Mouse (Mus musculus): ENCODE data around the gene Parn.

Parn gene

GRCm38 (mm10) chr16:13628345-13628744, 39.6 kb downstream of the Parn start:
- in situ Hi-C loops (cut with MboI, MseI), result loop anchor here (5.0 kb wide), 1 partner anchor 511 kb away; no protein-coding TSS in a partner anchor

GRCm38 (mm10) chr16:13621745-13622507, 46.0 kb downstream of the Parn start:
- in situ Hi-C loops (cut with MboI, MseI), result no loop called here

DNA sequence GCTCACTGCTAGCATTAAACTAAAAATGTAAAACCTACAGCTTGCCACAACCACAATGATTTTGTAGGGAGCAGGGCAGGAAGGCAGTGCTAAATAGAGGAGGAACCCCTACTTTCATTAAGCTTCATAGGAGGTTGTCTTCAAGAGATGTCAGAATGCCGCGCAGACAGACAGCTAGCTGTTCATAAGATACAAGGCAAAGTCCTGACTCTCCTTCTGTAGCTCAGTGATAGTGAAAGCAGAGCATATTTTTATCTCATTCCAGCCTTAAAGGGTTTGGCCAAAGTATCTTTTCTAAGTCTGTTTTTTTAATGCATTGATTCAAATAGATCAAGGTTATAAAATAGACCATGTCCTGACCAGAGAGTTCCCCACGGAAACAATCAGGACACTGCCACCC, 47.8 kb downstream of the Parn start:
- in situ Hi-C loops (cut with MboI, MseI), result no loop called here

GRCm38 (mm10) chr16:13615276-13615675, 52.7 kb downstream of the Parn start:
- in situ Hi-C loops (cut with MboI, MseI), result no loop called here

DNA sequence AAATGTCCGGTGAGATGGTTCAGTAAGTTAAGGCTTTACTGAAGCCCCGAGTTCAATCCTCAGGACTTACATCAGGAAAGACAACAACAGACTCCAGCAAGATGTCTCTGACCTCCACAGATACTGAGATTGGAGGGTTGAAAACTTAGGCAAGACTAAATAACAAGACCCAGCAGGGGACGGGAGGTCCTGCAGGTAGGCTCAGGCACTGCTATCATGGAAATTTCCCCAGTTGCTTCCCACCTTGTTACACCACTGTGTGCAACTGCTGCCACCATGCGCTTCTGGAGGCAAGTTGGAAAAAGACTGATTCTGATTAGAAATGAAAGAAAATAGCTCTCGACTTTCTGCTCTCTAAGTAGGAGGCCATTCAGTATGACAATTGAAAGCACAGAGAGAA, 55.4 kb downstream of the Parn start:
- in situ Hi-C loops (cut with MboI, MseI), result no loop called here

DNA sequence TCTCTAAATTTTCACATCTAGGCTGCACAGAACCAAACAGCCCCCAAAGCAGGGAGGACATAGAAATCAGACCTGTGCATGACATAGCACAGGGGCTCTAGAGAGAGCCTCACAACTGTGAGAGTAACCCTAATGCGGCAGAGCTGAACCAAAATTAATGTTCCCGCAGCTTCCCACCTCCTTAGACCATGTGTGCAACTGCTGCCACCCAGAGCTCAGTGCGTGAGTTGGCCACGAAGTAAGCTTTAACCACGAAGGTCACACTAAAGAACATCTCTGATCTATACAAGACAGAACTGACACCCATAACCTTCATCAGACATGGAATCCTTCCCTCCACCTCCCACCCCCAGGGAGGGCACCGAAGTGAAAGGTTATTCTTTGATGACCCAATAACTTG, 55.9 kb downstream of the Parn start:
- in situ Hi-C loops (cut with MboI, MseI), result no loop called here

DNA sequence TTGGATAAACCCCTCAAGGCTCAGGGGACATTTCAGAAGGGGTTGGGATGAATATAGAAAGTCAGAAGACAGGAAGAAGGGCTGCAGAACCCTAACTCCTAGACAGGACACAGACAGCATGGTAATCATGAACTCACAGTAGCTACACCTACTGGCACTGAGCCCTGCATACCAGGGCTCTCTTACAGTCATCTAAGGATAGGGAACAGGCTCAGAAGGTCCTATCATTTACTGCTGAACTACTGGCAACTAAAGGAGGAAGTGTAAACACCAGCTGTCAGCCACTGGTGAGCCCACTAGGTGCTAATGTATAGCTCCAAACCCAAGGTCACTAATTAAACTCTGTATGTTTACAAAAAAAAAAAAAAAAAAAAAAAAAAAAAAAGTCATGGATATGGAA, 56.6 kb downstream of the Parn start:
- in situ Hi-C loops (cut with MboI, MseI), result no loop called here

- in situ Hi-C loops (cut with MboI, MseI), result no loop called here
Observed at GRCm38 (mm10) chr16:13610951-13611381, 57.0 kb downstream of the Parn start.

- in situ Hi-C loops (cut with MboI, MseI), result no loop called here
Observed at GRCm38 (mm10) chr16:13608705-13609085, 59.3 kb downstream of the Parn start.

GRCm38 (mm10) chr16:13607987-13608704, 59.8 kb downstream of the Parn start:
- in situ Hi-C loops (cut with MboI, MseI), result no loop called here

GRCm38 (mm10) chr16:13602779-13603178, 65.2 kb downstream of the Parn start:
- in situ Hi-C loops (cut with MboI, MseI), result no loop called here

- in situ Hi-C loops (cut with MboI, MseI), result no loop called here
Observed at GRCm38 (mm10) chr16:13589049-13589408, 78.9 kb downstream of the Parn start.

- in situ Hi-C loops (cut with MboI, MseI), result no loop called here
Observed at GRCm38 (mm10) chr16:13588182-13589048, 79.6 kb downstream of the Parn start.

DNA sequence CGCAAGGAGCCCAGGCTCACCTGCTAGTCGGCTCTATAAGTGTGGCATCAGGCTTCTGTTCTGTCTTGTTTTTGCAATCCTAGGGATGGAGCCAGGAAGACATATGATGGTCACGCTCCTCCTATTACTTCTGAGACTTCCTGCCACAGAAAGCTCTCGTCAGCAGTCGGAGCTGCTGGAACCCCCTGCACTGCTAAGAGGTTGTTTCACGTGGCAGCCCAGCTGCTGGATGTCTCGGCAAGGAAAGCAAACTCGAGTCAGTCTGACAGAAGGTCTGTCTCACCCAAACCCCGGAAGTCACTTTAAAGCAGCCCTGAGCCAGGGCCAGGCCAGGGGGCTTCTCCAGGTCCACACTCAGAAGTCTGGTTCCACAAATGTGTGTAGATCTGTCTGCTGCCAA, 82.7 kb downstream of the Parn start:
- in situ Hi-C loops (cut with MboI, MseI), result no loop called here

DNA sequence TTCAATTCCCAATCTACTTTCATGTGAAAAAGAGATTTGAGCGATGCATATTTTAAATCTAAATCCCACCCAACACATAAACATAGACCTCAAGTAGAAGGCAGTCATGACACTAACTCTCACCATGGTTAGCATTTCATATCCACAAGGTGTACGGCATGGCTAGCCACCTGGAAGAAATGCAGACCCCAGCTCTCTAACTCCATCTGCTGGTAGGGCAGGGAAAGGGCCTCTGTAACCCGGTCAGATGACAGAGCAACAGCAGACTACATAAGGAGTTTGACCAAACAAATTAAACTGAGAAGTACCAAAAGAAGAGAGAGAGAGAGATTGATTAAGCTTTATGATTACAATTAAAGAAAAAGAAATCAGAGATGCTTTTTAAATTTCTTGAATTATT, 87.2 kb downstream of the Parn start:
- in situ Hi-C loops (cut with MboI, MseI), result no loop called here

- in situ Hi-C loops (cut with MboI, MseI), result no loop called here
Observed at GRCm38 (mm10) chr16:13580016-13580415, 88.0 kb downstream of the Parn start.

DNA sequence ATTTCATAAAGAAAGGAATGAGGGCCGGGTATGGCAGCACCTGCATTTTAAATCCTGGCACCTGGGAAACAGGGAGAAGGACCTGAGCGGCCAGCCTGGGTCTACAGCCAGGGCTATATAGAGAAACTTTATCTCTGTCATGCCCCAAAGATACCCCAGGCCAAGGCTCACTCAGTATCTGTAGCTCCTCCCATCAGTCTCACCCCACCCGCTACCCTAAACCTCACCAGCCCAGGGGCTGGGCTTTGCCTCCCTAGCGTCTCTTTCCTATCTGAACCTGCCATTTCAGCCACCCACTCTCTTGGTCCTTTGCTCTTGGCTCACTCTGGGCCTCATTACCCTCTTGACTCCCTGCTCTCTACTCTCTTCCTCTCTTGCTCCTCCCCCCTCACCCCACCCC, 92.7 kb downstream of the Parn start:
- in situ Hi-C loops (cut with MboI, MseI), result no loop called here

- in situ Hi-C loops (cut with MboI, MseI), result no loop called here
Observed at GRCm38 (mm10) chr16:13568280-13568679, 99.7 kb downstream of the Parn start.

GRCm38 (mm10) chr16:13567614-13568013, 100.4 kb downstream of the Parn start:
- in situ Hi-C loops (cut with MboI, MseI), result no loop called here

DNA sequence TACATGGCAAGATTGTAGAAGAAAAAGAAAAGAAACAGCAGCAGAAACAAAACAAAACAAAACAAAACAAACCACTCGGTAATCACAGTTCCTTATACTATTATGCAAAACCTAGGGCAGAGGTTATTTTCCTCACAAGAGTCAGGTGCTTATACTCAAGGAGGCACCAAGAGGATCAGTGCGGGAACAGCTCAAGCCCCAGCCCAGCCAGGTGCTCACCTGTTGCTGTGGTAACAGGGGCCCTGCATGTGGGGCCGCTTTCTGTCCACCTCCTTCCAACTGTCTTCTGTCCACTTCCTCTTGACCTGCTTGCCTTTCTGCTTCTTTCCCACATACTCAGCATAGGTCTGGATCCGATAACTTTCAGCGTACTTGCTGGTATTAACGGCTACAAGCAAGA, 101.6 kb downstream of the Parn start:
- in situ Hi-C loops (cut with MboI, MseI), result no loop called here

DNA sequence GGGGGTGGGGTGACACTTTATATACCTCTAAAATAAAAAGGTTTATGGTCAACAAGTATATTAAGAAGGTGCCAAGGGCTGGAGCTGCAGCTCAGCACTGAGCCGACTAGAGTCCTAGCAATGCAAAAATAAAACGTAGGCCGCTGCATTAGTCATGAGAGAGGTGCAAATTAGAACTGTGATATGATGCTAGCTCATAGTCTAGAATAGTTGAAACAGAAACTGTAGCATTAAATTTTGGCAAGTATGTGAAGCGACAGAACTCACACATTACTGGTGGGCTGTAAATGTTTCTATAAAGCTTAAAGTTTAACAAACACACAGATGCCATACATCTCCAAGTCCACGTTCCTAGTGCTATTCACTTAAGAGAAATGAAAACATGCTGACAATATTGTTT, 102.7 kb downstream of the Parn start:
- in situ Hi-C loops (cut with MboI, MseI), result no loop called here

GRCm38 (mm10) chr16:13557784-13558183, 110.2 kb downstream of the Parn start:
- in situ Hi-C loops (cut with MboI, MseI), result no loop called here

Measured in T-helper 2 cell (primary cell).